Mouse (Mus musculus) MEL (cell line): ENCODE results near the gene Prim2. TPM values are rescaled to one million over a fixed set of nuclear protein-coding genes. Genes with fewer than 3 reads are reported as not detected.

Experiments
- DNase-seq: peaks from one replicate; pipeline ENCODE4 v3.0.0; 2011; ENCODE audit warnings: low read depth, low spot score
- H3K27ac ChIP-seq: 2 replicates; pipeline ENCODE4 v1.5.1; 2012; ENCODE audit warnings: low read depth, mild to moderate bottlenecking, control low read depth, low read length, moderate library complexity; ENCODE audit not compliant: control insufficient read depth
- H3K27me3 ChIP-seq, 2 experiments: fragments of 150-350 bp in 1 of 2; sonication (generic) in 1 of 2; 2 replicates each; pipeline ENCODE4 v1.6.1; 2012; ENCODE audit warnings: low read length in 2 of 2, mild to moderate bottlenecking in 2 of 2, improper control_type of control experiment in 1 of 2, moderate library complexity in 1 of 2; ENCODE audit not compliant: insufficient read depth in 2 of 2, control insufficient read depth in 1 of 2
- H3K36me3 ChIP-seq, 2 experiments: 2 replicates each; pipeline ENCODE4 v1.6.1; 2012 to 2014; ENCODE audit warnings: low read length in 2 of 2, improper control_type of control experiment in 1 of 2, inconsistent platforms in 1 of 2, mild to moderate bottlenecking in 1 of 2; ENCODE audit not compliant: insufficient read depth in 2 of 2, control insufficient read depth in 1 of 2
- H3K4me1 ChIP-seq, 2 experiments: fragments of 150-350 bp in 1 of 2; sonication (generic) in 1 of 2; 2 replicates each; pipeline ENCODE4 v1.6.1; 2012; ENCODE audit warnings: low read length in 2 of 2, improper control_type of control experiment in 1 of 2, mild to moderate bottlenecking in 1 of 2; ENCODE audit not compliant: insufficient read depth in 2 of 2, control insufficient read depth in 1 of 2
- H3K4me3 ChIP-seq, 2 experiments: fragments of 150-350 bp in 1 of 2; sonication (generic) in 1 of 2; 2 replicates each; pipeline ENCODE4 v1.5.1; 2012; ENCODE audit warnings: low read depth in 2 of 2, low read length in 2 of 2, mild to moderate bottlenecking in 2 of 2, moderate library complexity in 2 of 2, control low read depth in 1 of 2, improper control_type of control experiment in 1 of 2; ENCODE audit not compliant: control insufficient read depth in 1 of 2, insufficient read depth in 1 of 2
- H3K79me2 ChIP-seq: 2 replicates; pipeline ENCODE4 v1.6.1; 2012; ENCODE audit warnings: mild to moderate bottlenecking, low read length, moderate library complexity; ENCODE audit not compliant: control insufficient read depth, poor library complexity, insufficient read depth
- H3K9ac ChIP-seq: 2 replicates; pipeline ENCODE4 v1.6.1; 2012; ENCODE audit warnings: low read depth, mild to moderate bottlenecking, control low read depth, low read length, moderate library complexity; ENCODE audit not compliant: control insufficient read depth, poor library complexity, severe bottlenecking
- H3K9me3 ChIP-seq: fragments of 150-350 bp; sonication (generic); replicated peaks from 2 replicates; pipeline ENCODE4 v1.6.1; 2012; ENCODE audit warnings: mild to moderate bottlenecking, low read length, improper control_type of control experiment, moderate library complexity; ENCODE audit not compliant: insufficient read depth
- BHLHE40 ChIP-seq: IDR thresholded peaks from 2 replicates; pipeline ENCODE4 v1.6.1; 2012; ENCODE audit warnings: low read depth, mild to moderate bottlenecking, inconsistent platforms, low read length, improper control_type of control experiment, borderline replicate concordance
- CTCF ChIP-seq, 3 experiments: IDR thresholded peaks in 2 of 3; conservative IDR thresholded peaks in 1 of 3; 2 replicates each; pipeline ENCODE4 v1.5.1; 2011 to 2012; ENCODE audit warnings: low read length in 3 of 3, low read depth in 2 of 3, mild to moderate bottlenecking in 2 of 3, improper control_type of control experiment in 1 of 3, inconsistent platforms in 1 of 3, mixed read lengths in 1 of 3, moderate library complexity in 1 of 3; ENCODE audit not compliant: control insufficient read depth in 1 of 3, insufficient read depth in 1 of 3, poor library complexity in 1 of 3, severe bottlenecking in 1 of 3
- E2F4 ChIP-seq: IDR thresholded peaks from 2 replicates; pipeline ENCODE4 v1.6.1; 2011; ENCODE audit warnings: low read depth, low read length, improper control_type of control experiment, borderline replicate concordance
- ELF1 ChIP-seq: IDR thresholded peaks from 2 replicates; pipeline ENCODE4 v1.6.1; 2014; ENCODE audit warnings: low read depth, mild to moderate bottlenecking, inconsistent platforms, low read length, improper control_type of control experiment, moderate library complexity
- EP300 ChIP-seq, 2 experiments: IDR thresholded peaks; 2 replicates each; pipeline ENCODE4 v1.6.1; 2011; ENCODE audit warnings: improper control_type of control experiment in 2 of 2, low read length in 2 of 2, low read depth in 1 of 2, mild to moderate bottlenecking in 1 of 2
- ETS1 ChIP-seq: IDR thresholded peaks from 2 replicates; pipeline ENCODE4 v1.6.1; 2012; ENCODE audit warnings: low read depth, mild to moderate bottlenecking, inconsistent platforms, low read length, improper control_type of control experiment, moderate library complexity
- GABPA ChIP-seq: IDR thresholded peaks from 2 replicates; pipeline ENCODE4 v1.6.1; 2012; ENCODE audit warnings: low read depth, mild to moderate bottlenecking, inconsistent platforms, low read length, improper control_type of control experiment, moderate library complexity
- GATA1 ChIP-seq: IDR thresholded peaks from 2 replicates; pipeline ENCODE4 v1.6.1; 2011; ENCODE audit warnings: low read depth, low read length, improper control_type of control experiment
- MAFK ChIP-seq: IDR thresholded peaks from 2 replicates; pipeline ENCODE4 v1.6.1; 2011; ENCODE audit warnings: low read depth, mild to moderate bottlenecking, low read length, improper control_type of control experiment, borderline replicate concordance
- MAX ChIP-seq: IDR thresholded peaks from 2 replicates; pipeline ENCODE4 v1.6.1; 2011; ENCODE audit warnings: low read length, improper control_type of control experiment
- MAZ ChIP-seq: IDR thresholded peaks from 2 replicates; pipeline ENCODE4 v1.6.1; 2012; ENCODE audit warnings: low read depth, mild to moderate bottlenecking, inconsistent platforms, low read length, improper control_type of control experiment
- MYC ChIP-seq: IDR thresholded peaks from 2 replicates; pipeline ENCODE4 v1.6.1; 2011; ENCODE audit warnings: low read depth, mild to moderate bottlenecking, low read length, improper control_type of control experiment, moderate library complexity
- NRF1 ChIP-seq: IDR thresholded peaks from 2 replicates; pipeline ENCODE4 v1.6.1; 2014; ENCODE audit warnings: low read depth, mild to moderate bottlenecking, inconsistent platforms, low read length, improper control_type of control experiment, moderate library complexity; ENCODE audit not compliant: poor library complexity, insufficient read depth, severe bottlenecking
- POLR2AphosphoS5 ChIP-seq: IDR thresholded peaks from 2 replicates; pipeline ENCODE4 v1.6.1; 2012; ENCODE audit warnings: low read depth, borderline replicate concordance, mild to moderate bottlenecking, inconsistent platforms, low read length, moderate library complexity, mixed read lengths
- SMC3 ChIP-seq: IDR thresholded peaks from 2 replicates; pipeline ENCODE4 v1.6.1; 2011; ENCODE audit warnings: low read depth, low read length, improper control_type of control experiment
- TBP ChIP-seq: IDR thresholded peaks from 2 replicates; pipeline ENCODE4 v1.8.0; 2011; ENCODE audit warnings: low read depth, low read length, improper control_type of control experiment
- TCF12 ChIP-seq: IDR thresholded peaks from 2 replicates; pipeline ENCODE4 v1.6.1; 2014; ENCODE audit warnings: low read depth, mild to moderate bottlenecking, inconsistent platforms, low read length, improper control_type of control experiment, moderate library complexity
- UBTF ChIP-seq: IDR thresholded peaks from 2 replicates; pipeline ENCODE4 v1.6.1; 2012; ENCODE audit warnings: low read depth, mild to moderate bottlenecking, inconsistent platforms, low read length, improper control_type of control experiment, moderate library complexity, borderline replicate concordance; ENCODE audit not compliant: insufficient read depth
- USF1 ChIP-seq: IDR thresholded peaks from 2 replicates; pipeline ENCODE4 v1.6.1; 2014; ENCODE audit warnings: low read depth, mild to moderate bottlenecking, inconsistent platforms, low read length, improper control_type of control experiment, moderate library complexity
- USF2 ChIP-seq, 2 experiments: IDR thresholded peaks; 2 replicates each; pipeline ENCODE4 v1.6.1; 2011 to 2012; ENCODE audit warnings: improper control_type of control experiment in 2 of 2, low read length in 2 of 2, borderline replicate concordance in 1 of 2, inconsistent platforms in 1 of 2, low read depth in 1 of 2, mild to moderate bottlenecking in 1 of 2; ENCODE audit not compliant: insufficient read depth in 1 of 2
- ZKSCAN1 ChIP-seq: IDR thresholded peaks from 2 replicates; pipeline ENCODE4 v1.6.1; 2012; ENCODE audit warnings: low read depth, mild to moderate bottlenecking, inconsistent platforms, low read length, improper control_type of control experiment, moderate library complexity
- ZMIZ1 ChIP-seq: IDR thresholded peaks from 2 replicates; pipeline ENCODE4 v1.6.1; 2012; ENCODE audit warnings: low read depth, mild to moderate bottlenecking, inconsistent platforms, low read length, improper control_type of control experiment, moderate library complexity
- ZNF384 ChIP-seq: IDR thresholded peaks from 2 replicates; pipeline ENCODE4 v1.6.1; 2012; ENCODE audit warnings: low read depth, mild to moderate bottlenecking, inconsistent platforms, low read length, improper control_type of control experiment
- polyA plus RNA-seq, 2 experiments: library from polyadenylated mRNA; stranded (reverse) in 1 of 2; unstranded in 1 of 2; fragments of >175 nt in 1 of 2; fragments of >200 nt in 1 of 2; gene quantifications; 2 replicates each; pipeline versions ENCODE4 v1.2.1 to v1.2.4; 2012; ENCODE audit warnings: low replicate concordance in 2 of 2, low read depth in 1 of 2; ENCODE audit not compliant: insufficient read length in 2 of 2, insufficient read depth in 1 of 2, missing spikeins in 1 of 2
- total RNA-seq: library from RNA; depleted of rRNA; stranded (reverse); fragments of 300-350 nt; gene quantifications from 2 replicates; pipeline ENCODE4 v1.2.3, GENCODE M21; 2012

Prim2 gene
- total and polyA plus RNA-seq, 3 experiments = 36.1 to 48.9 TPM; not detected in 1

DNA sequence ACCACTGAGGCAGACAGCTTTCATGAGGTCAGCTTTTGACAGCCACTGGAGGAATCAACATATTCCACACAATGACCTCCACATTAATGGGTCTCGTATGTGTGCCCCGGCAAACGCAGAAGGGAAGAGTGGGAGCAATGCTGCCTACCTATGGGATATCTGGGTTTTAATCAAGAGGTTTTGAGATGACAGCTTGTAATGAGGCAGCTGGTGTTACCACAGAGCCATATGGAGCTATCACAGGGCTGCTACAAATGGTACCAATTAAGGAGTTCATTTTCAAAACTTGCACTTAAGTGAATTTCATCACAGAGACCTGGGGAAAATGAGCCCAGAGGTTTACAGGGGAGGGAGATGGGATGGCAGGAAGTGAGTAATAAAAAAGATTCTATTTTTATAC, 209.3 kb downstream of the Prim2 start:
- Histone ChIP-seq H3K9me3 (no peaks in the 10 kb centered on the region), H3K27me3 (no peaks in the 10 kb centered on the region), H3K36me3 (no peaks in the 10 kb centered on the region), H3K79me2 (no peaks in the 10 kb centered on the region), H3K4me3 (no peak overlapping the region), H3K4me1 (no peaks in the 10 kb centered on the region), H3K27ac (no peak overlapping the region), H3K9ac (no peak overlapping the region)
- DNase-seq = no peak
- no peak for TF ChIP-seq UBTF
- TF ChIP-seq MAX = no peak
- TF ChIP-seq SMC3 = no peak
- no peak for TF ChIP-seq CTCF (IDR thresholded peaks at IDR 0.05 in 2 of 3, conservative IDR thresholded peaks at IDR 0.05 in 1 of 3; ENCODE audit: control insufficient read depth in 1 of 3, insufficient read depth in 1 of 3, low read depth in 2 of 3, low read length in 3 of 3, poor library complexity in 1 of 3, severe bottlenecking in 1 of 3)
- TF ChIP-seq MAZ = no peak
- no peak for TF ChIP-seq USF1
- no peak for TF ChIP-seq ELF1

DNA sequence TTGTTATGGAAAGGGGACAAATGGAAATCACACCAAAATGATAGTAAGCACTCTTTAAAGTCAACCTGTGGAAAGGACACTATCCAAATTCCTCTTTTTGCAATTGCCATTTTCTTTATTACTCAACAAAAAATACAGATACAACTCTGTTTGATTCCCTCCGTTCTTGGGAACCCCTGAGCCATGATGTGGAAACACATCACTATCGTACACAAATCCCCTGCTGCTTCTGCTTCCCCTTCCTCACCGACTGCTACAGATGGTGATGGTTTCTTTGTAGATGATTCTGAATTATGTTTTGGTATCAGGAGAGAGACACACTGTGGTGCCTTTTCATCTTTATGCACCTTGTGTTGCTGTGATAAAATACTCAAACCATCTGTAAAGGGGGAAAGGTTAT, 210.6 kb downstream of the Prim2 start:
- Histone ChIP-seq H3K4me1 (no peaks in the 10 kb centered on the region), H3K27ac (no peak overlapping the region), H3K36me3 (no peaks in the 10 kb centered on the region), H3K27me3 (no peaks in the 10 kb centered on the region), H3K9ac (no peak overlapping the region), H3K4me3 (no peak overlapping the region), H3K79me2 (no peaks in the 10 kb centered on the region), H3K9me3 (no peaks in the 10 kb centered on the region)
- TF ChIP-seq USF2 (IDR thresholded peaks at IDR 0.05; ENCODE audit: borderline replicate concordance in 1 of 2, insufficient read depth in 1 of 2, low read depth in 1 of 2, low read length in 2 of 2) (no peak), ETS1 (no peak), ZNF384 (no peak), ZKSCAN1 (no peak), E2F4 (no peak), BHLHE40 (no peak), SMC3 (no peak), GATA1 (no peak), NRF1 (no peak), POLR2AphosphoS5 (no peak), ZMIZ1 (no peak), EP300 (IDR thresholded peaks at IDR 0.05; ENCODE audit: low read depth in 1 of 2, low read length in 2 of 2) (no peak), TCF12 (no peak), ELF1 (no peak), MAFK (no peak), UBTF (no peak), TBP (no peak), GABPA (no peak), MYC (no peak)
- no peak for DNase-seq
